Mouse (Mus musculus): ENCODE results near the gene Dhrs7b.

DNA sequence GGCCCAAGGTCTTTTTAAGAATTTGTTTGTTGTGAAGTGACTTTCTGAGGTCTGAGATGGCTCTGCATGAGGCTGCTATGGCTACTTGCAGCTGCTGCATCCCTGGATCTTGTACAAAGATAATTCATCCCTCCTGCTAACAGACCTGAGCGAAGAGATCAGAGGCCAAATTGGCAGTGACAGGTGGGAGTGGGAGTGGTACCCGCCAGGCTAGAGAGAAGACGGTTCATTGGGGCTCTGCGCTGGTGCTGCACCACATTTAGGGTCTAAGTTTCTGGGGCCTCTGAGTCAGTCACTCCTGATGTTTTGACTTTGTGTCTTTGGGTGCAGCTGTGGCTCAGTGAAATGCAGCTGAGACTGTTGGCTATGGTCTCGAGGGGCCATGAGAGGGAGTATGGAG, 13.0 kb downstream of the Dhrs7b start:
- no peak for TF ChIP-seq POLR2A (IDR thresholded peaks at IDR 0.05; ENCODE audit: low read depth, low read length)
- TF ChIP-seq CTCF (IDR thresholded peaks at IDR 0.05; ENCODE audit: extremely low read depth, insufficient read depth, insufficient read length, insufficient replicate concordance): no peak
